Mouse (Mus musculus): Measurements from ENCODE around the gene Wwc1. TPM values are rescaled to one million over a fixed set of nuclear protein-coding genes. Genes with fewer than 3 reads are reported as not detected.

Wwc1 gene
- total and polyA plus RNA-seq, 2 experiments from 2014 or later = 13.8 to 21.2 TPM

- Histone ChIP-seq H3K4me2 (ENCODE audit: low read depth) (no peak overlapping the region), H3K27ac (ENCODE audit: low read depth, low read length) (no peak overlapping the region), H3K4me1 (ENCODE audit: insufficient read depth) (no peaks in the 10 kb centered on the region), H3K9me3 (ENCODE audit: low read length) (no peaks in the 10 kb centered on the region), H3K9ac (no peak overlapping the region), H3K27me3 (ENCODE audit: insufficient read depth, low read length) (no peaks in the 10 kb centered on the region), H3K4me3 (ENCODE audit: low read depth, low read length) (no peak overlapping the region), H3K36me3 (ENCODE audit: insufficient read depth) (no peaks in the 10 kb centered on the region)
- no peak for DNase-seq
- 95% methylated on average over 1 of the region's 1 CpGs for WGBS
- ATAC-seq = no peak
- no peak for TF ChIP-seq CTCF (IDR thresholded peaks at IDR 0.05; ENCODE audit: low read depth)
These were observed 45.2 kb downstream of the Wwc1 start for GRCm38 (mm10) chr11:35935133-35935532.

- Histone ChIP-seq H3K4me1 (ENCODE audit: insufficient read depth) (no peaks in the 10 kb centered on the region), H3K9ac (no peak overlapping the region), H3K27ac (ENCODE audit: low read depth, low read length) (peak overlapping the region; percentile 46; the same call in 1 of the 2 replicates), H3K4me2 (ENCODE audit: low read depth) (no peak overlapping the region), H3K36me3 (ENCODE audit: insufficient read depth) (no peaks in the 10 kb centered on the region), H3K4me3 (ENCODE audit: low read depth, low read length) (no peak overlapping the region), H3K9me3 (ENCODE audit: low read length) (no peaks in the 10 kb centered on the region), H3K27me3 (ENCODE audit: insufficient read depth, low read length) (no peaks in the 10 kb centered on the region)
- DNase-seq = no peak
- ATAC-seq = peak; percentile 78
- no peak for TF ChIP-seq CTCF (IDR thresholded peaks at IDR 0.05; ENCODE audit: low read depth)
- 8% methylated on average over 14 of the region's 14 CpGs for WGBS
These were observed 46.8 kb downstream of the Wwc1 start for GRCm38 (mm10) chr11:35933402-35934085.

GRCm38 (mm10) chr11:35932121-35932885 is 48.0 kb downstream of the Wwc1 start:
- H3K9ac ChIP-seq = no peak overlapping the region
- no peaks in the 10 kb centered on the region for H3K27me3 ChIP-seq (ENCODE audit: insufficient read depth, low read length)
- 66% methylated on average over 14 of the region's 14 CpGs for WGBS
- no peak overlapping the region for H3K4me3 ChIP-seq (ENCODE audit: low read depth, low read length)
- no peak overlapping the region for H3K4me2 ChIP-seq (ENCODE audit: low read depth)
- no peaks in the 10 kb centered on the region for H3K36me3 ChIP-seq (ENCODE audit: insufficient read depth)
- peaks cover 4% of the 10 kb centered on the region; the same call in 1 of the 2 replicates for H3K4me1 ChIP-seq (ENCODE audit: insufficient read depth)
- H3K27ac ChIP-seq (ENCODE audit: low read depth, low read length) = no peak overlapping the region
- TF ChIP-seq CTCF (IDR thresholded peaks at IDR 0.05; ENCODE audit: low read depth) = no peak
- no peaks in the 10 kb centered on the region for H3K9me3 ChIP-seq (ENCODE audit: low read length)
- DNase-seq (no peak), ATAC-seq (no peak)

DNA sequence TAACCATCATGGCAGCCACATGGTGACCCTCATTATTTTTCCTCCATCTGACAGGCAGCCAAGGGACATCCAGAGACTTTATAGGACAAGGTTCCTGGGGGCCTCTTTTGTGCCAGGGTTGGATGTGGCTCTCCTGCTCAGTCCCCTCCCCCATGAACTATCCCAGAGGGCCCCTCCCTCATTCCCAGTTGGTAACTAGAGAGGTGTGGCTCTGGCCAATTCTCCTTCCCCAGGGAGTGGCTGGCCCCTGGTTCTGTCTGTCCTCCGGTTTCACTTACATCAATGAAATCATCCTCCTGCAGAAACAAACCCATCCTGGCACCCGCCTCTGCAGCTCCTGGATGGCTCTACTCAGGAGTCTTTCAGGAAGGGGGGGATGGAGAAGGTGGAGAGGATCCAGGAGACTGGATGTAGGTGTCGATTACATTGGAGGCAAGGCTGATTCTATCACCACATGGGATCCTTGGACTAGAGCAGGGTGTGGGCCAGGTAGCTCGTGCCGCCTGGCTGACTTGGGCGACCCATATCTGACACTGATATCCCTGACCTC is 49.7 kb downstream of the Wwc1 start:
- H3K27me3 ChIP-seq (ENCODE audit: insufficient read depth, low read length) = no peaks in the 10 kb centered on the region
- no peak for TF ChIP-seq CTCF (IDR thresholded peaks at IDR 0.05; ENCODE audit: low read depth)
- H3K4me2 ChIP-seq (ENCODE audit: low read depth) = no peak overlapping the region
- ATAC-seq (no peak), DNase-seq (no peak)
- H3K9ac ChIP-seq = no peak overlapping the region
- no peak overlapping the region for H3K27ac ChIP-seq (ENCODE audit: low read depth, low read length)
- no peaks in the 10 kb centered on the region for H3K36me3 ChIP-seq (ENCODE audit: insufficient read depth)
- WGBS = 92% methylated on average over 6 of the region's 6 CpGs
- H3K9me3 ChIP-seq (ENCODE audit: low read length) = no peaks in the 10 kb centered on the region
- H3K4me1 ChIP-seq (ENCODE audit: insufficient read depth) = peaks cover 5% of the 10 kb centered on the region; the same call in 1 of the 2 replicates
- H3K4me3 ChIP-seq (ENCODE audit: low read depth, low read length) = no peak overlapping the region

- Histone ChIP-seq H3K4me2 (ENCODE audit: low read depth) (no peak overlapping the region), H3K9me3 (ENCODE audit: low read length) (no peaks in the 10 kb centered on the region), H3K36me3 (ENCODE audit: insufficient read depth) (no peaks in the 10 kb centered on the region), H3K4me1 (ENCODE audit: insufficient read depth) (peaks cover 5% of the 10 kb centered on the region; the same call in 1 of the 2 replicates), H3K9ac (no peak overlapping the region), H3K27ac (ENCODE audit: low read depth, low read length) (no peak overlapping the region), H3K27me3 (ENCODE audit: insufficient read depth, low read length) (no peaks in the 10 kb centered on the region), H3K4me3 (ENCODE audit: low read depth, low read length) (no peak overlapping the region)
- DNase-seq (no peak), ATAC-seq (no peak)
- WGBS = 78% methylated on average over 12 of the region's 12 CpGs
- TF ChIP-seq CTCF (IDR thresholded peaks at IDR 0.05; ENCODE audit: low read depth) = no peak
These were observed 51.9 kb downstream of the Wwc1 start for GRCm38 (mm10) chr11:35928453-35928852.

- no peak overlapping the region for H3K4me2 ChIP-seq (ENCODE audit: low read depth)
- no peak overlapping the region for H3K9ac ChIP-seq
- WGBS = 20% methylated on average over 14 of the region's 14 CpGs
- ATAC-seq (peak; percentile 81), DNase-seq (peak; percentile 70)
- no peaks in the 10 kb centered on the region for H3K27me3 ChIP-seq (ENCODE audit: insufficient read depth, low read length)
- H3K4me1 ChIP-seq (ENCODE audit: insufficient read depth) = peaks cover 8% of the 10 kb centered on the region; the same call in 1 of the 2 replicates
- H3K27ac ChIP-seq (ENCODE audit: low read depth, low read length) = peak overlapping the region; percentile 35
- no peaks in the 10 kb centered on the region for H3K36me3 ChIP-seq (ENCODE audit: insufficient read depth)
- H3K4me3 ChIP-seq (ENCODE audit: low read depth, low read length) = no peak overlapping the region
- TF ChIP-seq CTCF (IDR thresholded peaks at IDR 0.05; ENCODE audit: low read depth) = no peak
- no peaks in the 10 kb centered on the region for H3K9me3 ChIP-seq (ENCODE audit: low read length)
These were observed 53.0 kb downstream of the Wwc1 start for GRCm38 (mm10) chr11:35927309-35927708.

DNA sequence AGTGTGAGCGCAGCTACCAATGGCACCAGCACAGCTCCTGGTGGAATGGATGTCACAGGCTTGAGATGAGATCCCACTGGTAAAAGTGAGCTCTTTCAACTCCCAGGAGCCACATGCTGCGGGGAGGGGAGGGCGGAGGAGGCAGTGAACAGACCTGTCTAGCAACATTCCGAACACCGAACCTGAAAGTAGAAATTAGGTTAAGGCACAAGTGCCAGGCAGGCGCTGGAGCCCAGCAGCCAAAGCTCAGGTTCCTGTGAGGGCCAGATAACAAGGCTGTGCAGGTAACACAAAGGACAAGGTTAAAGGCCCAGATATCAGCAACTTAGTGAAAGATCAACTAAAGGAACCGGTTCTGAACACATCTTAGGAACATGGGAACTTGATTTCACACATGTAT is 54.7 kb downstream of the Wwc1 start:
- no peak for ATAC-seq
- Histone ChIP-seq H3K4me2 (ENCODE audit: low read depth) (no peak overlapping the region), H3K27me3 (ENCODE audit: insufficient read depth, low read length) (no peaks in the 10 kb centered on the region), H3K9ac (no peak overlapping the region), H3K27ac (ENCODE audit: low read depth, low read length) (no peak overlapping the region), H3K36me3 (ENCODE audit: insufficient read depth) (no peaks in the 10 kb centered on the region), H3K4me3 (ENCODE audit: low read depth, low read length) (no peak overlapping the region), H3K4me1 (ENCODE audit: insufficient read depth) (peaks cover 10% of the 10 kb centered on the region; the same call in 1 of the 2 replicates), H3K9me3 (ENCODE audit: low read length) (no peaks in the 10 kb centered on the region)
- no peak for DNase-seq
- WGBS = 80% methylated on average over 7 of the region's 7 CpGs
- no peak for TF ChIP-seq CTCF (IDR thresholded peaks at IDR 0.05; ENCODE audit: low read depth)
